Mouse (Mus musculus): Measurements from ENCODE around the gene Dgkq. TPM values are rescaled to one million over a fixed set of nuclear protein-coding genes. Genes with fewer than 3 reads are reported as not detected.

The Dgkq gene
- polyA plus RNA-seq, 1 experiment from 2014 or later: 28.7 TPM

GRCm38 (mm10) chr5:108693872-108694288 lies 24.4 kb upstream of the Dgkq start:
- Histone ChIP-seq H3K4me1 (ENCODE audit: control insufficient read depth, insufficient read depth, low read length) (0 out of 2 replicates have a peak, but pooled peaks cover 4% of the 10 kb centered on the region), H3K4me2 (ENCODE audit: low read depth, low read length) (peak overlapping the region; percentile 99), H3K4me3 (ENCODE audit: low read depth, low read length) (peak overlapping the region; percentile 68), H3K9me3 (ENCODE audit: control insufficient read depth, low read length) (no peaks in the 10 kb centered on the region), H3K36me3 (ENCODE audit: control insufficient read depth, insufficient read depth, low read length) (no peaks in the 10 kb centered on the region), H3K27me3 (ENCODE audit: control insufficient read depth, insufficient read depth, low read length) (peaks cover 6% of the 10 kb centered on the region; the same call in 1 of the 2 replicates), H3K9ac (replicated peaks; ENCODE audit: low read depth, low read length) (peak overlapping the region; percentile 42; the same call in 1 of the 2 replicates), H3K27ac (ENCODE audit: low read depth, low read length) (no peak overlapping the region)
- ATAC-seq (ENCODE audit: low read depth): peak; percentile 95
- WGBS: under 1% methylated on average over 27 of the region's 43 CpGs

GRCm38 (mm10) chr5:108692271-108692670 lies 22.8 kb upstream of the Dgkq start, which contains the start of gene Fgfrl1:
Gene Fgfrl1, plus strand, starts transcription at chr5:108692382.
- 2% methylated on average over 16 of the region's 18 CpGs for WGBS
- H3K4me1 ChIP-seq (ENCODE audit: control insufficient read depth, insufficient read depth, low read length): 0 out of 2 replicates have a peak, but pooled peaks cover 4% of the 10 kb centered on the region
- no peak within 1 kb of the TSS for H3K9ac ChIP-seq (replicated peaks; ENCODE audit: low read depth, low read length)
- no peaks in the 10 kb centered on the region for H3K36me3 ChIP-seq (ENCODE audit: control insufficient read depth, insufficient read depth, low read length)
- H3K27me3 ChIP-seq (ENCODE audit: control insufficient read depth, insufficient read depth, low read length): peaks cover 6% of the 10 kb centered on the region; the same call in 1 of the 2 replicates
- ATAC-seq (ENCODE audit: low read depth): no peak
- 0 out of 2 replicates have a peak within 1 kb of the TSS, but pooled peaks have one; percentile 9 for H3K4me3 ChIP-seq (ENCODE audit: low read depth, low read length)
- no peaks in the 10 kb centered on the region for H3K9me3 ChIP-seq (ENCODE audit: control insufficient read depth, low read length)
- peak within 1 kb of the TSS; percentile 24; the same call in 1 of the 2 replicates for H3K4me2 ChIP-seq (ENCODE audit: low read depth, low read length)
- H3K27ac ChIP-seq (ENCODE audit: low read depth, low read length): no peak within 1 kb of the TSS

- peaks cover 6% of the 10 kb centered on the region; the same call in 1 of the 2 replicates for H3K27me3 ChIP-seq (ENCODE audit: control insufficient read depth, insufficient read depth, low read length)
- ATAC-seq (ENCODE audit: low read depth): no peak
- no peak overlapping the region for H3K27ac ChIP-seq (ENCODE audit: low read depth, low read length)
- no peaks in the 10 kb centered on the region for H3K9me3 ChIP-seq (ENCODE audit: control insufficient read depth, low read length)
- 0 out of 2 replicates have a peak, but pooled peaks cover 4% of the 10 kb centered on the region for H3K4me1 ChIP-seq (ENCODE audit: control insufficient read depth, insufficient read depth, low read length)
- no peak overlapping the region for H3K4me3 ChIP-seq (ENCODE audit: low read depth, low read length)
- H3K36me3 ChIP-seq (ENCODE audit: control insufficient read depth, insufficient read depth, low read length): no peaks in the 10 kb centered on the region
- 79% methylated on average over 4 of the region's 4 CpGs for WGBS
- no peak overlapping the region for H3K4me2 ChIP-seq (ENCODE audit: low read depth, low read length)
- no peak overlapping the region for H3K9ac ChIP-seq (replicated peaks; ENCODE audit: low read depth, low read length)
Measured at GRCm38 (mm10) chr5:108691152-108691551, 21.7 kb upstream of the Dgkq start.

GRCm38 (mm10) chr5:108689091-108689490 lies 19.6 kb upstream of the Dgkq start:
- Histone ChIP-seq H3K27me3 (ENCODE audit: control insufficient read depth, insufficient read depth, low read length) (peaks cover 6% of the 10 kb centered on the region; the same call in 1 of the 2 replicates), H3K9me3 (ENCODE audit: control insufficient read depth, low read length) (no peaks in the 10 kb centered on the region), H3K4me1 (ENCODE audit: control insufficient read depth, insufficient read depth, low read length) (no peaks in the 10 kb centered on the region), H3K4me2 (ENCODE audit: low read depth, low read length) (no peak overlapping the region), H3K36me3 (ENCODE audit: control insufficient read depth, insufficient read depth, low read length) (no peaks in the 10 kb centered on the region), H3K4me3 (ENCODE audit: low read depth, low read length) (no peak overlapping the region), H3K27ac (ENCODE audit: low read depth, low read length) (no peak overlapping the region), H3K9ac (replicated peaks; ENCODE audit: low read depth, low read length) (no peak overlapping the region)
- no peak for ATAC-seq (ENCODE audit: low read depth)
- 59% methylated on average over 5 of the region's 5 CpGs for WGBS

- no peak for ATAC-seq (ENCODE audit: low read depth)
- WGBS: 90% methylated on average over 6 of the region's 6 CpGs
- Histone ChIP-seq H3K4me3 (ENCODE audit: low read depth, low read length) (no peak overlapping the region), H3K36me3 (ENCODE audit: control insufficient read depth, insufficient read depth, low read length) (no peaks in the 10 kb centered on the region), H3K4me2 (ENCODE audit: low read depth, low read length) (no peak overlapping the region), H3K9me3 (ENCODE audit: control insufficient read depth, low read length) (no peaks in the 10 kb centered on the region), H3K27me3 (ENCODE audit: control insufficient read depth, insufficient read depth, low read length) (no peaks in the 10 kb centered on the region), H3K4me1 (ENCODE audit: control insufficient read depth, insufficient read depth, low read length) (peaks cover 3% of the 10 kb centered on the region; the same call in 1 of the 2 replicates), H3K27ac (ENCODE audit: low read depth, low read length) (no peak overlapping the region), H3K9ac (replicated peaks; ENCODE audit: low read depth, low read length) (no peak overlapping the region)
Measured at GRCm38 (mm10) chr5:108680871-108681270, 11.4 kb upstream of the Dgkq start.

GRCm38 (mm10) chr5:108679909-108680308 lies 10.4 kb upstream of the Dgkq start:
- Histone ChIP-seq H3K9me3 (ENCODE audit: control insufficient read depth, low read length) (no peaks in the 10 kb centered on the region), H3K36me3 (ENCODE audit: control insufficient read depth, insufficient read depth, low read length) (no peaks in the 10 kb centered on the region), H3K4me1 (ENCODE audit: control insufficient read depth, insufficient read depth, low read length) (peaks cover 3% of the 10 kb centered on the region; the same call in 1 of the 2 replicates), H3K4me2 (ENCODE audit: low read depth, low read length) (no peak overlapping the region), H3K4me3 (ENCODE audit: low read depth, low read length) (no peak overlapping the region), H3K27ac (ENCODE audit: low read depth, low read length) (no peak overlapping the region), H3K9ac (replicated peaks; ENCODE audit: low read depth, low read length) (no peak overlapping the region), H3K27me3 (ENCODE audit: control insufficient read depth, insufficient read depth, low read length) (no peaks in the 10 kb centered on the region)
- 64% methylated on average over 3 of the region's 3 CpGs for WGBS
- ATAC-seq (ENCODE audit: low read depth): no peak

GRCm38 (mm10) chr5:108678296-108678854 lies 8.9 kb upstream of the Dgkq start:
- Histone ChIP-seq H3K9me3 (ENCODE audit: control insufficient read depth, low read length) (no peaks in the 10 kb centered on the region), H3K4me3 (ENCODE audit: low read depth, low read length) (no peak overlapping the region), H3K27ac (ENCODE audit: low read depth, low read length) (no peak overlapping the region), H3K4me1 (ENCODE audit: control insufficient read depth, insufficient read depth, low read length) (peaks cover 3% of the 10 kb centered on the region; the same call in 1 of the 2 replicates), H3K4me2 (ENCODE audit: low read depth, low read length) (no peak overlapping the region), H3K27me3 (ENCODE audit: control insufficient read depth, insufficient read depth, low read length) (no peaks in the 10 kb centered on the region), H3K36me3 (ENCODE audit: control insufficient read depth, insufficient read depth, low read length) (no peaks in the 10 kb centered on the region), H3K9ac (replicated peaks; ENCODE audit: low read depth, low read length) (no peak overlapping the region)
- no peak for ATAC-seq (ENCODE audit: low read depth)
- WGBS: 90% methylated on average over 6 of the region's 6 CpGs

- H3K9ac ChIP-seq (replicated peaks; ENCODE audit: low read depth, low read length): peak overlapping the region; percentile 35
- peak overlapping the region; percentile 72 for H3K27ac ChIP-seq (ENCODE audit: low read depth, low read length)
- no peaks in the 10 kb centered on the region for H3K9me3 ChIP-seq (ENCODE audit: control insufficient read depth, low read length)
- peak overlapping the region; percentile 46 for H3K4me2 ChIP-seq (ENCODE audit: low read depth, low read length)
- H3K4me1 ChIP-seq (ENCODE audit: control insufficient read depth, insufficient read depth, low read length): peaks cover 3% of the 10 kb centered on the region; the same call in 1 of the 2 replicates
- ATAC-seq (ENCODE audit: low read depth): peak; percentile 92
- no peaks in the 10 kb centered on the region for H3K27me3 ChIP-seq (ENCODE audit: control insufficient read depth, insufficient read depth, low read length)
- 4% methylated on average over 25 of the region's 25 CpGs for WGBS
- peak overlapping the region; percentile 23 for H3K4me3 ChIP-seq (ENCODE audit: low read depth, low read length)
- H3K36me3 ChIP-seq (ENCODE audit: control insufficient read depth, insufficient read depth, low read length): no peaks in the 10 kb centered on the region
Measured at GRCm38 (mm10) chr5:108677605-108678295, 8.3 kb upstream of the Dgkq start.

Measured in neural tube, embryonic 14.5 days (tissue).